Mouse (Mus musculus) heart, embryonic 16.5 days (tissue): ENCODE results near the gene Dcaf1. TPM values are rescaled to one million over a fixed set of nuclear protein-coding genes. Genes with fewer than 3 reads are reported as not detected.

Experiments used
- ATAC-seq: fragments of 200-750 bp; cut with Nextera tagmentation; replicated peaks from 2 replicates; pipeline ENCODE4 v1.8.0; 2017; ENCODE audit warnings: moderate number of reproducible peaks; ENCODE audit not compliant: insufficient read depth, low FRiP score; ENCODE audit errors: extremely low read depth
- H3K27ac ChIP-seq: fragments of 300-500 bp; sonication (generic); 2 replicates; pipeline ENCODE4 v1.5.1; 2014; ENCODE audit warnings: mild to moderate bottlenecking, low read length, control low read depth, moderate library complexity
- H3K27me3 ChIP-seq: fragments of 300-500 bp; sonication (generic); 2 replicates; pipeline ENCODE4 v1.6.1; 2014; ENCODE audit warnings: low read length, mixed read lengths; ENCODE audit not compliant: control insufficient read depth, insufficient read depth
- H3K36me3 ChIP-seq: fragments of 300-500 bp; sonication (generic); 2 replicates; pipeline ENCODE4 v1.6.1; 2014; ENCODE audit not compliant: control insufficient read depth, insufficient read depth
- H3K4me1 ChIP-seq: fragments of 300-500 bp; sonication (generic); 2 replicates; pipeline ENCODE4 v1.6.1; 2014; ENCODE audit warnings: low read length, mixed read lengths; ENCODE audit not compliant: control insufficient read depth, insufficient read depth
- H3K4me2 ChIP-seq: fragments of 300-500 bp; sonication (generic); 2 replicates; pipeline ENCODE4 v1.6.1; 2014; ENCODE audit warnings: low read depth, mild to moderate bottlenecking, control low read depth, low read length
- H3K4me3 ChIP-seq: fragments of 300-500 bp; sonication (generic); 2 replicates; pipeline ENCODE4 v1.5.1; 2014; ENCODE audit warnings: mild to moderate bottlenecking, control low read depth, low read length
- H3K9ac ChIP-seq: fragments of 300-500 bp; sonication (generic); 2 replicates; pipeline ENCODE4 v1.6.1; 2014; ENCODE audit warnings: low read length, control low read depth
- H3K9me3 ChIP-seq: fragments of 300-500 bp; sonication (generic); replicated peaks from 2 replicates; pipeline ENCODE4 v1.6.1; 2016; ENCODE audit warnings: low read length; ENCODE audit not compliant: control insufficient read depth
- WGBS: fragments of 180-500 bp; shearing (Covaris S2); extraction: QIAGEN DNeasy Blood & Tissue Kit; methylation state at CpG from one replicate; pipeline ENCODE4 v1.1.7; 2014; 5-methylcytosine and 5-hydroxymethylcytosine counted together
- polyA plus RNA-seq: library from polyadenylated mRNA; unstranded; fragments of >200 nt; fragmentation: Nextera tagmentation; extraction: Ambion mirVana; gene quantifications from 2 replicates; pipeline ENCODE4 v1.2.1, GENCODE M21; 2015

Gene Dcaf1
- polyA plus RNA-seq, 1 experiment from 2014 or later = 17.8 TPM

GRCm38 (mm10) chr9:106884306-106884705, 62.6 kb downstream of the Dcaf1 start:
- Histone ChIP-seq H3K27me3 (no peaks in the 10 kb centered on the region), H3K4me2 (peak overlapping the region; percentile 79), H3K9me3 (no peaks in the 10 kb centered on the region), H3K4me3 (peak overlapping the region; percentile 79), H3K9ac (peak overlapping the region; percentile 57), H3K36me3 (peaks cover 19% of the 10 kb centered on the region), H3K27ac (no peak overlapping the region), H3K4me1 (peaks cover 32% of the 10 kb centered on the region)
- WGBS = 31% methylated on average over 16 of the region's 16 CpGs
- no peak for ATAC-seq

- ATAC-seq = no peak
- peak overlapping the region; percentile 92 for H3K9ac ChIP-seq
- H3K36me3 ChIP-seq = peaks cover 25% of the 10 kb centered on the region
- H3K9me3 ChIP-seq = no peaks in the 10 kb centered on the region
- H3K4me1 ChIP-seq = peaks cover 37% of the 10 kb centered on the region
- no peaks in the 10 kb centered on the region for H3K27me3 ChIP-seq
- peak overlapping the region; percentile 79 for H3K4me2 ChIP-seq
- no peak overlapping the region for H3K27ac ChIP-seq
- WGBS = 23% methylated on average over 44 of the region's 44 CpGs
- H3K4me3 ChIP-seq = peak overlapping the region; percentile 79
Observed at GRCm38 (mm10) chr9:106884996-106885900, 63.6 kb downstream of the Dcaf1 start.

GRCm38 (mm10) chr9:106885901-106886731, 64.4 kb downstream of the Dcaf1 start:
- ATAC-seq = 0 out of 2 replicates have a peak, but pooled peaks have one; percentile 10

GRCm38 (mm10) chr9:106886828-106887702, 65.4 kb downstream of the Dcaf1 start, which contains the start of gene Rbm15b:
Gene Rbm15b, minus strand, starts transcription at chr9:106887428.
- H3K36me3 ChIP-seq = peaks cover 23% of the 10 kb centered on the region
- WGBS = 2% methylated on average over 99 of the region's 101 CpGs
- H3K4me1 ChIP-seq = peaks cover 46% of the 10 kb centered on the region
- peak; percentile 81 for ATAC-seq
- peak within 1 kb of the TSS; percentile 79 for H3K27ac ChIP-seq
- H3K4me2 ChIP-seq = peak within 1 kb of the TSS; percentile 79
- H3K4me3 ChIP-seq = peak within 1 kb of the TSS; percentile 79
- H3K9me3 ChIP-seq = no peaks in the 10 kb centered on the region
- peak within 1 kb of the TSS; percentile 92 for H3K9ac ChIP-seq
- H3K27me3 ChIP-seq = no peaks in the 10 kb centered on the region

More at GRCm38 (mm10) chr9:106885901-106886731, 64.4 kb downstream of the Dcaf1 start:
- under 1% methylated on average over 102 of the region's 107 CpGs for WGBS
- Histone ChIP-seq H3K27me3 (no peaks in the 10 kb centered on the region), H3K4me3 (peak overlapping the region; percentile 79), H3K4me1 (peaks cover 46% of the 10 kb centered on the region), H3K27ac (peak overlapping the region; percentile 79), H3K9me3 (no peaks in the 10 kb centered on the region), H3K4me2 (peak overlapping the region; percentile 79), H3K9ac (peak overlapping the region; percentile 92), H3K36me3 (peaks cover 23% of the 10 kb centered on the region)

- Histone ChIP-seq H3K9ac (no peak overlapping the region), H3K27me3 (no peaks in the 10 kb centered on the region), H3K4me2 (no peak overlapping the region), H3K4me1 (peaks cover 43% of the 10 kb centered on the region), H3K27ac (no peak overlapping the region), H3K4me3 (no peak overlapping the region), H3K36me3 (peaks cover 21% of the 10 kb centered on the region), H3K9me3 (no peaks in the 10 kb centered on the region)
- 93% methylated on average over 3 of the region's 3 CpGs for WGBS
- no peak for ATAC-seq
Observed at GRCm38 (mm10) chr9:106888346-106888745, 66.7 kb downstream of the Dcaf1 start.

GRCm38 (mm10) chr9:106889321-106889720, 67.6 kb downstream of the Dcaf1 start:
- Histone ChIP-seq H3K4me2 (no peak overlapping the region), H3K36me3 (peaks cover 21% of the 10 kb centered on the region), H3K4me1 (peaks cover 35% of the 10 kb centered on the region), H3K9me3 (no peaks in the 10 kb centered on the region), H3K27ac (no peak overlapping the region), H3K9ac (no peak overlapping the region), H3K4me3 (no peak overlapping the region), H3K27me3 (no peaks in the 10 kb centered on the region)
- 78% methylated on average over 9 of the region's 9 CpGs for WGBS
- ATAC-seq = no peak

- peak overlapping the region; percentile 92 for H3K9ac ChIP-seq
- 42% methylated on average over 8 of the region's 8 CpGs for WGBS
- H3K27ac ChIP-seq = no peak overlapping the region
- H3K27me3 ChIP-seq = no peaks in the 10 kb centered on the region
- H3K9me3 ChIP-seq = no peaks in the 10 kb centered on the region
- peaks cover 21% of the 10 kb centered on the region for H3K36me3 ChIP-seq
- H3K4me1 ChIP-seq = peaks cover 22% of the 10 kb centered on the region
- no peak for ATAC-seq
- peak overlapping the region; percentile 84 for H3K4me3 ChIP-seq
- H3K4me2 ChIP-seq = peak overlapping the region; percentile 71
Observed at GRCm38 (mm10) chr9:106890496-106891240, 69.0 kb downstream of the Dcaf1 start.

- Histone ChIP-seq H3K9me3 (no peaks in the 10 kb centered on the region), H3K4me3 (peak overlapping the region; percentile 84), H3K27ac (peak overlapping the region; percentile 87), H3K9ac (peak overlapping the region; percentile 92), H3K4me2 (peak overlapping the region; percentile 71), H3K27me3 (no peaks in the 10 kb centered on the region), H3K4me1 (peaks cover 20% of the 10 kb centered on the region), H3K36me3 (peaks cover 21% of the 10 kb centered on the region)
- 1% methylated on average over 17 of the region's 17 CpGs for WGBS
- no peak for ATAC-seq
Observed at GRCm38 (mm10) chr9:106891341-106891741, 69.7 kb downstream of the Dcaf1 start.
